Mouse (Mus musculus) thymus, adult 2 months (tissue): ENCODE measurements around the gene Ift27. TPM values are rescaled to one million over a fixed set of nuclear protein-coding genes. Genes with fewer than 3 reads are reported as not detected.

Experiments used
- DNase-seq: peaks from one replicate; pipeline ENCODE4 v3.0.0; 2021
- H3K27ac ChIP-seq: fragments of 200-500 bp; 2 replicates; pipeline ENCODE4 v1.5.1; 2012; ENCODE audit warnings: low read length, control low read depth; ENCODE audit not compliant: control insufficient read depth, insufficient read depth
- H3K27me3 ChIP-seq: fragments of 200-500 bp; 2 replicates; pipeline ENCODE4 v1.6.1; 2012; ENCODE audit warnings: mild to moderate bottlenecking, low read length, moderate library complexity, mixed read lengths; ENCODE audit not compliant: control insufficient read depth, insufficient read depth
- H3K36me3 ChIP-seq: fragments of 200-500 bp; 2 replicates; pipeline ENCODE4 v1.6.1; 2012; ENCODE audit warnings: mild to moderate bottlenecking, low read length, moderate library complexity; ENCODE audit not compliant: control insufficient read depth, insufficient read depth
- H3K4me1 ChIP-seq: fragments of 200-500 bp; replicated peaks from 2 replicates; pipeline ENCODE4 v1.6.1; 2012; ENCODE audit warnings: low read length; ENCODE audit not compliant: control insufficient read depth, insufficient read depth
- H3K4me3 ChIP-seq: fragments of 200-500 bp; 2 replicates; pipeline ENCODE4 v1.5.1; 2012; ENCODE audit warnings: mild to moderate bottlenecking, low read length, control low read depth, moderate library complexity; ENCODE audit not compliant: control insufficient read depth, insufficient read depth
- CTCF ChIP-seq: fragments of 200-500 bp; IDR thresholded peaks from 2 replicates; pipeline ENCODE4 v1.5.1; 2012; ENCODE audit warnings: mild to moderate bottlenecking, control low read depth, low read length, moderate library complexity, borderline replicate concordance; ENCODE audit not compliant: control insufficient read depth, poor library complexity, insufficient read depth; ENCODE audit errors: extremely low read depth
- POLR2A ChIP-seq: fragments of 200-500 bp; IDR thresholded peaks from 2 replicates; pipeline ENCODE4 v1.6.1; 2012; ENCODE audit warnings: mild to moderate bottlenecking, low read length, control low read depth, moderate library complexity; ENCODE audit not compliant: control insufficient read depth, poor library complexity, insufficient read depth; ENCODE audit errors: extremely low read depth
- WGBS: fragments of 180-500 bp; shearing (Covaris S2); methylation state at CpG from one replicate; pipeline ENCODE4 v1.1.7; 2018; 5-methylcytosine and 5-hydroxymethylcytosine counted together
- polyA plus RNA-seq: library from polyadenylated mRNA; depleted of rRNA; stranded (reverse); fragments of >200 nt; gene quantifications from 2 replicates; pipeline ENCODE4 v1.2.3, GENCODE M21; 2012; rRNA removed

Gene Ift27
- polyA plus RNA-seq, 1 experiment: 63.3 TPM

- H3K4me3 ChIP-seq: no peak overlapping the region
- no peaks in the 10 kb centered on the region for H3K36me3 ChIP-seq
- H3K4me1 ChIP-seq: no peaks in the 10 kb centered on the region
- H3K27ac ChIP-seq: no peak overlapping the region
- TF ChIP-seq POLR2A (no peak), CTCF (no peak)
- 17% methylated on average over 39 of the region's 39 CpGs for WGBS
- H3K27me3 ChIP-seq: no peaks in the 10 kb centered on the region
- no peak for DNase-seq
Measured at GRCm38 (mm10) chr15:78119248-78119647, 54.7 kb downstream of the Ift27 start.

DNA sequence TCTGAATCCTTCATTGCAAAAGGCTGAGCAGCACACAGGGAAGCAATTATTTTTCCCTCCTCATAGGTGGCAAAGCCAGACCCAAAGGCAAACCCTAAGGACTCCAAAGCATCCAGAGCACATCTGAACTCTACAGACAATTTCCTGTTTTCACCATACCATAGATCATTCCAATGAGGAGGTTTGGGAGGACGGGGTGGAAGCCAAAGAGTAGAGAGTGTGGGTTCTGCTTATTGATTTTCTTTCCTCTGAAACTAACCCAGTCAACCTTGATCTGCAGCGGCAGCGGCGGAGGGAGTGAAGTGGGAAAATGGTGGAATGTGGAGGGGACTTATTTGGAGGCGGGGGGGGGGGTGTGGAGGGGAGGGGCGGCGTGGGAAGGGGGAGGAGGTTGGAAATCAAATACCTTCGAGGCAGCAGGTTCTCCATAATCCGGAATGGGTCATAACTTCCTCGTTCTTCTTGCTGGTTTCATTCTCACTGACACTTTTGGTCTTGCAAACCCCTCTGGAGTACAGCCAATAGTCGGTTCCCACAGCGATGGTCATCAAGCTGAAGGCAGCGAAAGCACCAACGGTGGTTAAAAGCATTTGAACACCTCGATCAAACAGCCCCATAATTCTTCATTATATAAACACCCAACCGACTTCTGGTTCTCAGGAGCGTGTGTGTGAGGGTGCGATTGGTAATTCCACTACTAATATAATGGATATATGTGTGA is 55.5 kb downstream of the Ift27 start:
- Histone ChIP-seq H3K27me3 (no peaks in the 10 kb centered on the region), H3K4me1 (no peaks in the 10 kb centered on the region), H3K27ac (no peak overlapping the region), H3K4me3 (no peak overlapping the region), H3K36me3 (no peaks in the 10 kb centered on the region)
- TF ChIP-seq CTCF: no peak
- TF ChIP-seq POLR2A: no peak
- 76% methylated on average over 18 of the region's 18 CpGs for WGBS
- DNase-seq: no peak

DNA sequence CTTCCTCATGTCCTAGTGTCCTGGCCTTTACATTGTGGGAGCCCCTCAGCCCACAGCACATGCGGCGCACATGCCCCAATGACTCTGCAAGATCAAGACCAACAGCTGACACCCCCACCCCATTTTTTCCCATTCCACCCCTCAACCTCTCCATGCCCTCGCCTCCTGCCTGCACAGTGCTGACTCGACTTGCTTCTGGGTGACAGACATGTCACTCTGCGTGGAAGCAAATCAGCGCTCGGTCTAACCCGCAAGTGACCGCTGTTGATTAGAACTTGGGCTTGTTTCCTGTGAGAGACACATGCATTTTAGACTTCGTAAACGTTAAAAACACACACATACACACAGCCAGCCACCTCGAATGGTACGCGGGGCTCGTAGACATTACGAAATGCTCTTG is 56.2 kb downstream of the Ift27 start:
- H3K4me3 ChIP-seq: no peak overlapping the region
- no peaks in the 10 kb centered on the region for H3K27me3 ChIP-seq
- H3K36me3 ChIP-seq: no peaks in the 10 kb centered on the region
- 92% methylated on average over 16 of the region's 16 CpGs for WGBS
- no peak overlapping the region for H3K27ac ChIP-seq
- TF ChIP-seq POLR2A (no peak), CTCF (no peak)
- no peaks in the 10 kb centered on the region for H3K4me1 ChIP-seq
- no peak for DNase-seq

DNA sequence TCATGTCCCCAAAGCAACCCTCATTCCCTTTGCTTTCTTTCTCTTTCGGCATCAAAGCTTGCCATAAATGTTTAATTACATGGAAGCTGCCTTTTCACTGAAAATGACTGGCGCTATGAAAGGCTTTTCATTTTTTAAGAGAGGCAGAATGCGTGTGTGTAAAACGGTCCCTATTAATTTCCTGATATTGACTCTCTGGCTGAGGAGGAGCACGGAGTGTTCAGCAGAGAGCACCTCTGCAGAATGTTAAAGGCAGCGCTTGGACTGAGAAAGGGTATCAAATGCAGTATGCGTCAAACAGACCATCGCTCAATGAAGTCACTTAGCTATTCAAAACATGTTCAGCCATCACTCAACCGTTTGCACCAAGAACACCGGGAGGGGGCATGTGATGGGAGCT is 57.0 kb downstream of the Ift27 start:
- Histone ChIP-seq H3K4me1 (no peaks in the 10 kb centered on the region), H3K27ac (no peak overlapping the region), H3K36me3 (no peaks in the 10 kb centered on the region), H3K27me3 (no peaks in the 10 kb centered on the region), H3K4me3 (no peak overlapping the region)
- no peak for DNase-seq
- WGBS: 90% methylated on average over 10 of the region's 10 CpGs
- TF ChIP-seq POLR2A: no peak
- TF ChIP-seq CTCF: no peak

- Histone ChIP-seq H3K4me3 (no peak overlapping the region), H3K4me1 (no peaks in the 10 kb centered on the region), H3K27ac (no peak overlapping the region), H3K27me3 (no peaks in the 10 kb centered on the region), H3K36me3 (no peaks in the 10 kb centered on the region)
- WGBS: 82% methylated on average over 10 of the region's 10 CpGs
- TF ChIP-seq CTCF (no peak), POLR2A (no peak)
- no peak for DNase-seq
Measured at GRCm38 (mm10) chr15:78116244-78116643, 57.7 kb downstream of the Ift27 start.

Other genes starting within 250 kb of the Ift27 start
- gene Txn2, start 245.1 kb downstream of the Ift27 start, polyA plus RNA-seq: 249 and 253 TPM in 2 replicates
- gene Foxred2, start 217.4 kb downstream of the Ift27 start, polyA plus RNA-seq: 9.7 and 12.8 TPM in 2 replicates
- 198 and 205 TPM in 2 replicates for gene Eif3d, start 203.3 kb downstream of the Ift27 start, polyA plus RNA-seq
- gene Cacng2, start 54.1 kb downstream of the Ift27 start, polyA plus RNA-seq: not detected in 2 replicates
- 0.37 and 0.71 TPM in 2 replicates for gene Pvalb, start 32.3 kb upstream of the Ift27 start, polyA plus RNA-seq
- gene Ncf4, start 70.7 kb upstream of the Ift27 start, polyA plus RNA-seq: 17.6 and 27.9 TPM in 2 replicates
- 17.2 and 19.9 TPM in 2 replicates for gene Csf2rb2, start 131.6 kb upstream of the Ift27 start, polyA plus RNA-seq
- gene Csf2rb, start 151.6 kb upstream of the Ift27 start, polyA plus RNA-seq: 35.0 and 38.3 TPM in 2 replicates
- gene Tex33, start 221.8 kb upstream of the Ift27 start, polyA plus RNA-seq: 0.46 and 0.50 TPM in 2 replicates
- 44.5 and 58.0 TPM in 2 replicates for gene Tst, start 231.8 kb upstream of the Ift27 start, polyA plus RNA-seq
- 188 and 195 TPM in 2 replicates for gene Mpst, start 232.3 kb upstream of the Ift27 start, polyA plus RNA-seq